Mouse (Mus musculus) intestine, embryonic 14.5 days (tissue): ENCODE data around the gene Tinf2. TPM values are rescaled to one million over a fixed set of nuclear protein-coding genes. Genes with fewer than 3 reads are reported as not detected.

ENCODE experiments used
- ATAC-seq: fragments of 200-750 bp; cut with Nextera tagmentation; replicated peaks from 2 replicates; pipeline ENCODE4 v1.8.0; 2017; ENCODE audit warnings: low read depth, moderate number of reproducible peaks, moderate TSS enrichment, moderate library complexity; ENCODE audit not compliant: low FRiP score, low TSS enrichment
- DNase-seq: peaks from one replicate; pipeline ENCODE4 v3.0.0-alpha.2; 2018; ENCODE audit warnings: low spot score
- H3K27ac ChIP-seq: fragments of 300-500 bp; sonication (generic); 2 replicates; pipeline ENCODE4 v1.5.1; 2014; ENCODE audit warnings: low read depth, mild to moderate bottlenecking, control low read depth
- H3K27me3 ChIP-seq: fragments of 300-500 bp; sonication (generic); replicated peaks from 2 replicates; pipeline ENCODE4 v1.6.1; 2014; ENCODE audit warnings: low read length, control low read depth; ENCODE audit not compliant: control insufficient read depth, insufficient read depth
- H3K36me3 ChIP-seq: fragments of 300-500 bp; sonication (generic); 2 replicates; pipeline ENCODE4 v1.6.1; 2014; ENCODE audit warnings: low read length, control low read depth; ENCODE audit not compliant: control insufficient read depth, insufficient read depth
- H3K4me1 ChIP-seq: fragments of 300-500 bp; sonication (generic); replicated peaks from 2 replicates; pipeline ENCODE4 v1.6.1; 2014; ENCODE audit warnings: low read length, control low read depth, mixed read lengths; ENCODE audit not compliant: control insufficient read depth, insufficient read depth
- H3K4me2 ChIP-seq: fragments of 300-500 bp; sonication (generic); 2 replicates; pipeline ENCODE4 v1.6.1; 2014; ENCODE audit warnings: low read length
- H3K4me3 ChIP-seq: fragments of 300-500 bp; sonication (generic); 2 replicates; pipeline ENCODE4 v1.5.1; 2014; ENCODE audit warnings: low read depth, low read length, control low read depth, mixed read lengths
- H3K9ac ChIP-seq: fragments of 300-500 bp; sonication (generic); 2 replicates; pipeline ENCODE4 v1.6.1; 2014; ENCODE audit warnings: mild to moderate bottlenecking, low read length
- H3K9me3 ChIP-seq: fragments of 300-500 bp; sonication (generic); 2 replicates; pipeline ENCODE4 v1.6.1; 2016; ENCODE audit warnings: low read length, control low read depth; ENCODE audit not compliant: control insufficient read depth
- WGBS: fragments of 180-500 bp; shearing (Covaris S2); extraction: QIAGEN DNeasy Blood & Tissue Kit; methylation state at CpG from one replicate; pipeline ENCODE4 v1.1.7; 2014; 5-methylcytosine and 5-hydroxymethylcytosine counted together
- polyA plus RNA-seq: library from polyadenylated mRNA; unstranded; fragments of >200 nt; fragmentation: Nextera tagmentation; extraction: Ambion mirVana; gene quantifications from 2 replicates; pipeline ENCODE4 v1.2.1, GENCODE M21; 2014

The Tinf2 gene
- polyA plus RNA-seq, 1 experiment from 2014 or later, result 46.4 TPM

DNA sequence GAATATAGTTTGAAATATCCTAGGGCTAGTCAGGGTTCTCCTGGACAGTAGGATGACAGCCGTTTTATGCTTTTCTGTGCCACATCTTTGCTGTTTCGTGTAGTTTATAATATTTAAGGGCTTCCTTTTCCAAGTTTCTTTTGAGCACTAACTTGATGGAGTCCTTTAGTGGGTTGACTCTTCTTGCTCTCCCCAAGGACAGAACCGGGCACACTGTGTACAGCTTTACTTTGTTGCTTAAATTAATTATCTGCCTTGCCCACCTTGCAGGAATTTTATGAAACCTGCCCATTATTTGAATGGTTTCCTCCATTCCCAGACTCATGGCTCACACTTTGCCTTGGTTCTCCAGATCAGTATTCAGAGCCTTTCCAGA is 486 bp upstream of the Tinf2 start:
- Histone ChIP-seq H3K9ac (peak overlapping the region; percentile 29; the same call in 1 of the 2 replicates), H3K27me3 (no peaks in the 10 kb centered on the region), H3K4me2 (peak overlapping the region; percentile 62), H3K36me3 (peaks cover 35% of the 10 kb centered on the region), H3K27ac (no peak overlapping the region; the same call in 1 of the 2 replicates), H3K9me3 (no peaks in the 10 kb centered on the region), H3K4me3 (peak overlapping the region; percentile 76), H3K4me1 (peaks cover 8% of the 10 kb centered on the region; the same call in 1 of the 2 replicates)
- DNase-seq (no peak), ATAC-seq (peak; percentile 13)
- WGBS, result 12% methylated on average over 3 of the region's 3 CpGs

DNA sequence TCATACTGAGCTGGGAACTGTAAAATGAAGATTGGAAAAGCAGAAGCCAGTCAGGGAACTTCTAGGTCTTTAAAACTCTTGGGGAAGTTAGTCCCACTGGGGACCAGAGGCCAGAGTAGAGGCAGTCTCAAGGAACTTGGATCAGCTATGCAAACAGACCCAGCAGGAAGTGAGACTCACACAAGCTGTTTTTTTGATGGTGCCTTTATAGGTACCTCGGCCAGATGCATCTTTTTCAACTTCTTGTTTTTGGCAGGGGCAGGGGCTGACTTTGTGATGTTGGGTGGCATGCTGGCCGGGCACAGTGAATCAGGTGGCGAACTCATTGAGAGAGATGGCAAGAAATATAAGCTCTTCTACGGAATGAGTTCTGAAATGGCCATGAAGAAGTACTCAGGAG is 4.0 kb downstream of the Tinf2 start:
- Histone ChIP-seq H3K4me1 (peaks cover 13% of the 10 kb centered on the region; the same call in 1 of the 2 replicates), H3K9me3 (no peaks in the 10 kb centered on the region), H3K27ac (no peak overlapping the region), H3K4me2 (no peak overlapping the region), H3K4me3 (no peak overlapping the region), H3K36me3 (peaks cover 59% of the 10 kb centered on the region), H3K27me3 (no peaks in the 10 kb centered on the region), H3K9ac (no peak overlapping the region)
- 85% methylated on average over 4 of the region's 4 CpGs for WGBS
- DNase-seq (no peak), ATAC-seq (no peak)

DNA sequence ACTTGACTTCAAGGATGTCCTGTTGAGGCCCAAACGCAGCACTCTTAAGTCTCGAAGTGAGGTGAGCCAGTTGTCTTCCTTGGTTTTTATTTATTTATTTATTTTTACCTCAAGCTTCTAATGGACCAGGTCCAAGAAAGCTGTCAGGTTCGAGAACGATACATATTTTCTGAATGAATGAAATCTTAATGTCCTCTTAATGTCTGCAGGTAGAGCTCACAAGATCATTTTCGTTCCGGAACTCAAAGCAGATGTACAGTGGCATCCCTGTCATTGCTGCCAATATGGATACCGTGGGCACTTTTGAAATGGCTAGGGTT is 8.9 kb downstream of the Tinf2 start:
- ATAC-seq, result no peak
- Histone ChIP-seq H3K27ac (peak overlapping the region; percentile 73), H3K36me3 (peaks cover 44% of the 10 kb centered on the region)

DNA sequence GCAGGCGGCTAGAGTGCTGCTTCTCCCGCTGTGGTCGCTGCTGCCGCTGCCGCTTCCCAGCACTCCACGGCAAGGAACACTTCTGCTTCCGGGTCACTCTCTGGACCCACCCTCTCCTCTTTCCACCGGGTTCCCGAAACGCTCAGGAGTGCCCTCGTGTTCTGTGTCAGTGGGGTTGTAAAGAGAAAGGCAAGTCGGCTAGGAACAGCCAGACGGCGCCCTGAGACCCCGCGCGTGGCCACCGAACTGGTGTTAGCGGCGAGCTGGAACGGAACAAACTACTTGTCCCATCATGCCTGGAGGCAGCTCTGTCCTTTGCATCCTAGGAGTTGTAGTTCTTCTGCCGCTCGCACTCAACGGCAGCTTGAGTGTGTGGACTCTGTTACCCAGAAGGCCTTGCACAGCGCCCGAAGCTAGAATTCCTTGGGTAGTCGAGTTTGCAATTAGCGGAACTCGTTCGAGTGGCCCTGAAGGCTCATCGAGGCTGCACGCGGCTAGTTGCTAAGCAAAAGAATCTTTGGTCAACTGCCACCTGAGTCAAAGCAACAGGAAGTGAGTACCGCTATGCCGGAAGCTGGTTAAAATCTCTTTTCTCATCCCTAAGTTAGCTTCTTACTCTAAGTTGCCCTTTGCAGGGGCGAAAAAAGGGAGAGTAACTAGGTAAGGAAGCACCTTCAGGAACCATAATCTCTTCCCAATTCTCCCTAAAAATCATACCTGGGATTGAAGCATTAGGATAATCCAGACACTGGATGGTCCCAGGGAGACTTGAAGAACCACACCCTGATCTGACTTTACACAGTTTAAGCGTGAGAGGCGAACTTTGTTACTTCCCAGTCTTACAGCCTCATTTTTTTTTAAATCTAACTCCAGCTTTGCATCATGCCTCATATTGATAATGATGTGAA is 9.5 kb downstream of the Tinf2 start, which contains the start of the genes Gmpr2 and Nedd8:
Gene Gmpr2 (plus strand): TSS at position 109 of the 908 bp plus-strand sequence.
Gene Nedd8 (minus strand): TSS at position 292 of the 908 bp plus-strand sequence.
- DNase-seq, result peak; percentile 98
- H3K4me1 ChIP-seq, result peaks cover 17% of the 10 kb centered on the region; the same call in 1 of the 2 replicates
- ATAC-seq, result peak; percentile 95
- peak within 1 kb of the TSS; percentile 96 for H3K4me3 ChIP-seq
- no peaks in the 10 kb centered on the region for H3K9me3 ChIP-seq
- H3K27me3 ChIP-seq, result no peaks in the 10 kb centered on the region
- H3K27ac ChIP-seq, result peak within 1 kb of the TSS; percentile 73
- peaks cover 38% of the 10 kb centered on the region for H3K36me3 ChIP-seq
- H3K4me2 ChIP-seq, result peak within 1 kb of the TSS; percentile 96
- peak within 1 kb of the TSS; percentile 80 for H3K9ac ChIP-seq
- under 1% methylated on average over 38 of the region's 38 CpGs for WGBS

More for the DNA sequence above, 8.9 kb downstream of the Tinf2 start:
- no peaks in the 10 kb centered on the region for H3K9me3 ChIP-seq
- peak overlapping the region; percentile 96 for H3K4me3 ChIP-seq
- peak overlapping the region; percentile 88 for H3K4me2 ChIP-seq
- WGBS, result 73% methylated on average over 7 of the region's 7 CpGs
- H3K27me3 ChIP-seq, result no peaks in the 10 kb centered on the region
- no peak for DNase-seq
- peaks cover 17% of the 10 kb centered on the region; the same call in 1 of the 2 replicates for H3K4me1 ChIP-seq
- H3K9ac ChIP-seq, result peak overlapping the region; percentile 56

DNA sequence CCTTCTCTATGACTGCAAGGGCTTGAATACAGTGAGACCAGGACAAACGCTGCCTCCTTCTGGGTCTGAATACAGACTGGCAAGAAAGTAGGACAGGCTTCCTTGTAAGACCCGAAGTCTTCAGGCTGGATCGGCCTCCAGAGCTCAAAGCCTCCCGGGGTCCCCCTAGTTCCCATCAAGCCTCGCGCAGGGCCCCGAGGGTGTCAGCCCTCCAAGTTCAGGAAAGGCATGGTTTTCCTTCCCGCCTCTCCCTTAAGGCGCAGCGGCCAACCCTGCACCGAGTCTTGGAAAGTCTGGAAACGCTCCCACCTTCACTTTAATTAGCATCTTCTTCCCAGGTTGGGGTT is 10.2 kb downstream of the Tinf2 start:
- peak overlapping the region; percentile 73 for H3K27ac ChIP-seq
- H3K9me3 ChIP-seq, result no peaks in the 10 kb centered on the region
- H3K4me3 ChIP-seq, result peak overlapping the region; percentile 96
- 0% methylated on average over 12 of the region's 12 CpGs for WGBS
- DNase-seq, result no peak
- H3K36me3 ChIP-seq, result peaks cover 34% of the 10 kb centered on the region
- peak overlapping the region; percentile 96 for H3K4me2 ChIP-seq
- H3K4me1 ChIP-seq, result peaks cover 17% of the 10 kb centered on the region; the same call in 1 of the 2 replicates
- peak overlapping the region; percentile 80 for H3K9ac ChIP-seq
- no peaks in the 10 kb centered on the region for H3K27me3 ChIP-seq
- ATAC-seq, result peak; percentile 9; the same call in 1 of the 2 replicates

DNA sequence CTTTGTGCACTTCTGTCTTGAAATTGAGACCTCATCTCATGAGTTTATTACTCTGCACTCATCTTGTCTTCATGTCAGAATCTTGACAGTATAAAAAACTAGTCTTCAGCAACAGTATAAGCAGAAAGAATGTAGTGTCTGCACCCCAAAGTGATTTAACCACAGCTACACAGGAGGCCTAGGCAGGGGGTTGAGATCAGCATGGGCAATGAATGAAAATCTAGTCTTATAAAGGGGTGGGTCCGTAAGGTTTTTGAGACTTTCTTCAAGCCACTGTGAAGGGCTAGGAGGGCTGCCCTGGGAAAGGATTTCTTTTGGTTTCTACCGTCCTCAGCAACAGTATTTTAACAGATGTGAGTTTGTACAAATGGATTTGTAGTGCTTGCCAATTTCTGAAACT is 21.0 kb downstream of the Tinf2 start:
- ATAC-seq (no peak), DNase-seq (no peak)
- Histone ChIP-seq H3K4me2 (peak overlapping the region; percentile 62), H3K36me3 (peaks cover 47% of the 10 kb centered on the region), H3K4me1 (peaks cover 5% of the 10 kb centered on the region; the same call in 1 of the 2 replicates), H3K9ac (no peak overlapping the region), H3K27me3 (no peaks in the 10 kb centered on the region), H3K9me3 (no peaks in the 10 kb centered on the region), H3K27ac (no peak overlapping the region; the same call in 1 of the 2 replicates), H3K4me3 (0 out of 2 replicates have a peak overlapping the region, but pooled peaks have one; percentile 88)
- 47% methylated on average over 2 of the region's 2 CpGs for WGBS

DNA sequence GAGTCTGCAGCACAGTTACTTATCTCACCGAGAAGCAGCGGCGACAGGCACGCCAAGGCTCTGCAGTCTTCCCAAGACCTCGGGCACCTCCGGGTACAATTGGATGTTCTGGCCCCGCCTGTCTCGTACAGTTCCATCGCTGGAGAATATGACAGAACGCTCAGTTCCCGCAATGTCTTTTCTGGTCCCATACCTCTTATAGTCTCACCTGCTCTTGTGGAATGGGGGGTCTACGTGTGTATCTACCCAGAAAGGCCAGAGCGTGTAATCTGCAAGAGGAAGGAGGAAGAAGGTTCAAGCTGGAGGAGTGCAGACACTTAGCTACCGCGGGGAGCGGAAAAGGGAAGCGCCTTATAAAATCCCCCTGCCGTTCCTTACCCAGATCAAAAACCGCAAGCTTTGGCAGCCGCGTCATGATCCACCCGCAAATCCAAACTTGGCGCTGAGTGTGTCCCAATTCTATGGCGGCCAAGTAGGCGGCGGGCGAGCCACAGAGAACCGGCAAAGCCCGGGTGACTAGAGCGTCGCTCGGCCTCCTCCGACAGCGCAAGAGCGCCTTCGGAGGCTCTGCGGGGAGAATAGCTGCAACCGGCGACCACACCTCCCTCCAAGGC is 21.6 kb downstream of the Tinf2 start, which contains the start of gene Mdp1:
Gene Mdp1 (minus strand): TSS at position 549 of the 614 bp plus-strand sequence.
- DNase-seq (peak; percentile 80), ATAC-seq (peak; percentile 84)
- Histone ChIP-seq H3K36me3 (peaks cover 45% of the 10 kb centered on the region), H3K4me2 (peak within 1 kb of the TSS; percentile 62), H3K9ac (peak within 1 kb of the TSS; percentile 72), H3K27ac (peak within 1 kb of the TSS; percentile 43; the same call in 1 of the 2 replicates), H3K9me3 (no peaks in the 10 kb centered on the region), H3K27me3 (no peaks in the 10 kb centered on the region), H3K4me1 (peaks cover 5% of the 10 kb centered on the region; the same call in 1 of the 2 replicates), H3K4me3 (peak within 1 kb of the TSS; percentile 88)
- 1% methylated on average over 39 of the region's 39 CpGs for WGBS

DNA sequence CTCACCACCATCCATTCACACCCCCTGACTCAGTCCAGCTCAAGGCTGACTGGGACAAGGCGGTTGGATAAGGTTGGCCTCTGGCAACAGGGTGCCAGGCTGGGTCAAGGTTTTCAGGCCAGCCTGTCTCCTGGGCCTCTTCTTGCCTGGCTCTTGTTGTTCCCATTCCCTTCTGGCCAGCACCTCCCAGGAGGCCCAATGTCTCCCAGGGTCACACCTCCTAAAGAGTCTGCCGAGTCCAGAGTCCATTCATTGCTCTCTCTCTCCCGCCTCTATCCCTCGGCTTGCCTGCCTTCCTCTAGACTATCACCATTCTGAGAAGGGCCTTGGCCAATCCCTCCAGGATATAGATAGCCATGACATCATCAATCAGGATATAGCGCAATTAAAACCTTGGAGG is 23.6 kb downstream of the Tinf2 start:
- H3K4me2 ChIP-seq, result no peak overlapping the region
- H3K9me3 ChIP-seq, result no peaks in the 10 kb centered on the region
- WGBS, result 84% methylated on average over 5 of the region's 5 CpGs
- H3K4me1 ChIP-seq, result peaks cover 5% of the 10 kb centered on the region; the same call in 1 of the 2 replicates
- H3K27ac ChIP-seq, result no peak overlapping the region
- H3K4me3 ChIP-seq, result no peak overlapping the region
- peaks cover 33% of the 10 kb centered on the region for H3K36me3 ChIP-seq
- no peaks in the 10 kb centered on the region for H3K27me3 ChIP-seq
- no peak for DNase-seq
- ATAC-seq, result peak; percentile 36; the same call in 1 of the 2 replicates
- no peak overlapping the region for H3K9ac ChIP-seq
